Mouse (Mus musculus): Measurements from ENCODE around the gene Ptch1.

- TF ChIP-seq GATA1 (IDR thresholded peaks at IDR 0.05; ENCODE audit: low read length) (no peak), TAL1 (IDR thresholded peaks at IDR 0.05; ENCODE audit: low read length) (no peak)
Observed at GRCm38 (mm10) chr13:63570456-63570855, 2.9 kb downstream of the Ptch1 start.

Data from erythroblast, embryonic 14.5 days (primary cell).